Mouse (Mus musculus): ENCODE measurements around the gene Rab10. TPM values are rescaled to one million over a fixed set of nuclear protein-coding genes. Genes with fewer than 3 reads are reported as not detected.

Gene Rab10
- polyA plus RNA-seq (2015; fragmentation: Nextera tagmentation; extraction: Ambion mirVana): 151 TPM in 2 replicates

GRCm38 (mm10) chr12:3309391-3310320 lies at the start of gene Rab10:
Gene Rab10, minus strand, starts transcription at chr12:3309969.
- under 1% methylated on average over 103 of the region's 111 CpGs for WGBS
- H3K9me3 ChIP-seq (replicated peaks; ENCODE audit: control insufficient read depth, low read length, poor library complexity, severe bottlenecking): no peaks in the 10 kb centered on the region
- peak within 1 kb of the TSS; percentile 74 for H3K4me3 ChIP-seq (ENCODE audit: low read depth, low read length)
- peak within 1 kb of the TSS; percentile 96 for H3K27ac ChIP-seq (ENCODE audit: low read length)
- no peaks in the 10 kb centered on the region for H3K36me3 ChIP-seq (ENCODE audit: control insufficient read depth, insufficient read depth, low read length)
- peak within 1 kb of the TSS; percentile 88 for H3K9ac ChIP-seq (ENCODE audit: low read depth, low read length)
- peak; percentile 97 for ATAC-seq
- peaks cover 24% of the 10 kb centered on the region for H3K4me1 ChIP-seq (ENCODE audit: control insufficient read depth, insufficient read depth, low read length)
- peak within 1 kb of the TSS; percentile 74 for H3K4me2 ChIP-seq (ENCODE audit: low read length)
- H3K27me3 ChIP-seq (ENCODE audit: control insufficient read depth, insufficient read depth, low read depth, low read length): no peaks in the 10 kb centered on the region

DNA sequence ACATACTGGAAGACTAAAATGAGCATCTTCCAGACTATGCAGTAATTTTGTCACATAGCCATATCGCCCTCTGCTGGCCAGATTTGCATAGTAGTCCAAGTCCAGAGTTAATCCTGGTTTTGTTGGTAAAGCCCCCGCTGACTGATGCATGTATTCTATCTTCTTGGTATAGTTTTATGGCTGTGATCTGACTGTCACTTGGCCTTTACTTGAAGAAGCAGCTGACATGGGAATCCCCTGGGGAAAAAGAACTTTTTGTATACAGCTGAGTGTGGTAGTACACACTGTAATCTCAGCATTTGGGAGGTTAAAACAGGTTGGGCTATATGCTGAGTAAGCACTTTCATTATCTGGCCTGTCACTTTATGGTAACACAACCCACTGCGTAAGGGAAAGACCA lies 49.5 kb upstream of the Rab10 start:
- Histone ChIP-seq H3K4me3 (ENCODE audit: low read depth, low read length) (no peak overlapping the region), H3K9ac (ENCODE audit: low read depth, low read length) (no peak overlapping the region), H3K27me3 (ENCODE audit: control insufficient read depth, insufficient read depth, low read depth, low read length) (no peaks in the 10 kb centered on the region), H3K4me1 (ENCODE audit: control insufficient read depth, insufficient read depth, low read length) (no peaks in the 10 kb centered on the region), H3K4me2 (ENCODE audit: low read length) (no peak overlapping the region), H3K27ac (ENCODE audit: low read length) (no peak overlapping the region), H3K36me3 (ENCODE audit: control insufficient read depth, insufficient read depth, low read length) (no peaks in the 10 kb centered on the region), H3K9me3 (replicated peaks; ENCODE audit: control insufficient read depth, low read length, poor library complexity, severe bottlenecking) (no peaks in the 10 kb centered on the region)
- ATAC-seq: 0 out of 2 replicates have a peak, but pooled peaks have one; percentile 2
- WGBS: 29% methylated on average over 3 of the region's 3 CpGs

- Histone ChIP-seq H3K9ac (ENCODE audit: low read depth, low read length) (no peak overlapping the region), H3K27me3 (ENCODE audit: control insufficient read depth, insufficient read depth, low read depth, low read length) (no peaks in the 10 kb centered on the region), H3K27ac (ENCODE audit: low read length) (no peak overlapping the region), H3K4me1 (ENCODE audit: control insufficient read depth, insufficient read depth, low read length) (no peaks in the 10 kb centered on the region), H3K4me3 (ENCODE audit: low read depth, low read length) (peak overlapping the region; percentile 3; the same call in 1 of the 2 replicates), H3K9me3 (replicated peaks; ENCODE audit: control insufficient read depth, low read length, poor library complexity, severe bottlenecking) (no peaks in the 10 kb centered on the region), H3K4me2 (ENCODE audit: low read length) (peak overlapping the region; percentile 20; the same call in 1 of the 2 replicates), H3K36me3 (ENCODE audit: control insufficient read depth, insufficient read depth, low read length) (no peaks in the 10 kb centered on the region)
- no peak for ATAC-seq
- 64% methylated on average over 15 of the region's 16 CpGs for WGBS
Measured at GRCm38 (mm10) chr12:3356824-3357223, 47.1 kb upstream of the Rab10 start.

GRCm38 (mm10) chr12:3355068-3355467 lies 45.3 kb upstream of the Rab10 start:
- ATAC-seq: no peak
- 87% methylated on average over 8 of the region's 8 CpGs for WGBS
- Histone ChIP-seq H3K9ac (ENCODE audit: low read depth, low read length) (no peak overlapping the region), H3K27ac (ENCODE audit: low read length) (no peak overlapping the region), H3K27me3 (ENCODE audit: control insufficient read depth, insufficient read depth, low read depth, low read length) (no peaks in the 10 kb centered on the region), H3K4me3 (ENCODE audit: low read depth, low read length) (no peak overlapping the region), H3K4me2 (ENCODE audit: low read length) (no peak overlapping the region), H3K9me3 (replicated peaks; ENCODE audit: control insufficient read depth, low read length, poor library complexity, severe bottlenecking) (no peaks in the 10 kb centered on the region), H3K36me3 (ENCODE audit: control insufficient read depth, insufficient read depth, low read length) (no peaks in the 10 kb centered on the region), H3K4me1 (ENCODE audit: control insufficient read depth, insufficient read depth, low read length) (no peaks in the 10 kb centered on the region)

DNA sequence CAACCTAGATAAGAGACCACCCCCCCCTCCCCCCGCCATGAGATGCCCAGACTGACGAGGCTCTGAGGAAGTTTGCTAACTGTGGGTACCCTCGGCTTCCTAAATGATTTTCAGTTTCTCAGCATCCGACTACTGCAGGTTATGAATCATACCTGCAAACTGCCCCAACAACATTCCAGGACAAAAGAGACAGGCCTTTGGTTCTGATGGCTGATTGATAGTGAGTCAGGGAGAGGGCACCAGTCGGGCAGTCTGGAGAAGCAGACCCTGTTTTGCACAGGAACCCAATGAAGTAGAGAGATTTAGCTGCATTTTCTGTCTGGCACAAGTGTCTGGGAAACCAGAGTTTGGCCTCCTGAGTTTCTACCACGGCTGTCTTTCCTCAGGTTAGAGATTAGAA lies 42.4 kb upstream of the Rab10 start:
- Histone ChIP-seq H3K9ac (ENCODE audit: low read depth, low read length) (no peak overlapping the region), H3K36me3 (ENCODE audit: control insufficient read depth, insufficient read depth, low read length) (no peaks in the 10 kb centered on the region), H3K4me1 (ENCODE audit: control insufficient read depth, insufficient read depth, low read length) (no peaks in the 10 kb centered on the region), H3K27me3 (ENCODE audit: control insufficient read depth, insufficient read depth, low read depth, low read length) (no peaks in the 10 kb centered on the region), H3K4me2 (ENCODE audit: low read length) (no peak overlapping the region), H3K27ac (ENCODE audit: low read length) (no peak overlapping the region), H3K4me3 (ENCODE audit: low read depth, low read length) (no peak overlapping the region), H3K9me3 (replicated peaks; ENCODE audit: control insufficient read depth, low read length, poor library complexity, severe bottlenecking) (no peaks in the 10 kb centered on the region)
- ATAC-seq: no peak
- WGBS: 81% methylated on average over 6 of the region's 6 CpGs

DNA sequence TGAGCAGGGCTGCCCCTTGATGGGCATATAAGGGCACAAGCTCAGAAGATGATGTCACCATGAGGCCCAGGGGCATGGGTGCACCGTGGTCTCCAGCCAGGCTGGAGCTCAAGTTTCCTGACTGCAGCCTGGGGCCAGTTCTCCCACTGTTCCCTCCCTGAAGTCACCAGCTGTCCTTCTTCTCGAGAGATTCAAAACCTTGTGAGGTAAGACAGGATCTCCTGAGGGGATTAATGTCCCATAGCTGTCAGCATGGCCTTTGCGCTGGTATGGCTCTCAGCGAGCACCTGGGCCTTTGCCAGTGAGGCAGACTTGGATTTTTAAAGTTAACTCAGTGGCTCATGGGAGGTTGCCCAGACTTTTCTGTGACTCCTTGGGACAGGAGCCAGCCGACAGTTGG lies 40.4 kb upstream of the Rab10 start:
- no peak overlapping the region for H3K27ac ChIP-seq (ENCODE audit: low read length)
- H3K9me3 ChIP-seq (replicated peaks; ENCODE audit: control insufficient read depth, low read length, poor library complexity, severe bottlenecking): no peaks in the 10 kb centered on the region
- no peak for ATAC-seq
- H3K4me2 ChIP-seq (ENCODE audit: low read length): no peak overlapping the region
- no peak overlapping the region for H3K9ac ChIP-seq (ENCODE audit: low read depth, low read length)
- 74% methylated on average over 5 of the region's 5 CpGs for WGBS
- H3K27me3 ChIP-seq (ENCODE audit: control insufficient read depth, insufficient read depth, low read depth, low read length): no peaks in the 10 kb centered on the region
- H3K4me1 ChIP-seq (ENCODE audit: control insufficient read depth, insufficient read depth, low read length): no peaks in the 10 kb centered on the region
- H3K36me3 ChIP-seq (ENCODE audit: control insufficient read depth, insufficient read depth, low read length): no peaks in the 10 kb centered on the region
- H3K4me3 ChIP-seq (ENCODE audit: low read depth, low read length): no peak overlapping the region

DNA sequence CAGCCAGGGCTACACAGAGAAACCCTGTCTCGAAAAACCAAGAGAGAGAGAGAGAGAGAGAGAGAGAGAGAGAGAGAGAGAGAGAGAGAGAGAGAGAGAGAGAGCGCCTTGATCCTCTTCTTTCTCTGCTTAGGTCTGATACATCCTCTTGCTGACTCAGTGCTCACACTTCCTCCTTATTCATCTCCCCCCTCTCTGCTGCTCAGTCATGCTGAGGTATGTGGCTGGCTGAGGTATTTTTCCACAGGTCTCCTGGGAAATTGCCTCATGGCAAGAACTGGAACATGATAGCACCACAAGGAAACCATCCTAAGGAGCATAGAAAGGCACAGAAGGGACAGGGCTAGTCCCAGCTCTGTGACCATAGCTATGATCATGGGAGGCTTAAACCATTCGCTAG lies 39.6 kb upstream of the Rab10 start:
- Histone ChIP-seq H3K9ac (ENCODE audit: low read depth, low read length) (no peak overlapping the region), H3K36me3 (ENCODE audit: control insufficient read depth, insufficient read depth, low read length) (no peaks in the 10 kb centered on the region), H3K4me1 (ENCODE audit: control insufficient read depth, insufficient read depth, low read length) (no peaks in the 10 kb centered on the region), H3K9me3 (replicated peaks; ENCODE audit: control insufficient read depth, low read length, poor library complexity, severe bottlenecking) (no peaks in the 10 kb centered on the region), H3K27ac (ENCODE audit: low read length) (no peak overlapping the region), H3K27me3 (ENCODE audit: control insufficient read depth, insufficient read depth, low read depth, low read length) (no peaks in the 10 kb centered on the region), H3K4me3 (ENCODE audit: low read depth, low read length) (no peak overlapping the region), H3K4me2 (ENCODE audit: low read length) (no peak overlapping the region)
- WGBS: 74% methylated on average over 3 of the region's 3 CpGs
- no peak for ATAC-seq

DNA sequence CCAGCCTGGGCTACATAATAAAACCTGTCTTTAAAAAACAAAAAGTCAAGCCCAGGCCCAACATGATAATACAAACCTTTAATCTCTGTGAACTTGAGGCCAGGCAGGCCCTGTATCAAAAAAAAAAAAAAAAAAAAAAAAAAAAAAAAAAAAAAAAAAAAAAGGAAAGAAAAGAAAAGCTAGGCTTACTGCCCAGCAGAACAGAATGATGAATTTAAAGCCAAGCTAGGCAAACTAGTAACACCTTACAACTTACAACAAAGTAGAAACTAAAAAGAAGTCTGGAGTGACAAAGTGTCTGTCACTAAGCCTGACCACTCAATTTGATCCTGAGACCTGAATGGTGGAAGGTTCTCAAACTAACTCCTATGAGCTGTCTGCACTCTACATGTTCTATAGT lies 37.9 kb upstream of the Rab10 start:
- Histone ChIP-seq H3K4me2 (ENCODE audit: low read length) (no peak overlapping the region), H3K9ac (ENCODE audit: low read depth, low read length) (no peak overlapping the region), H3K4me1 (ENCODE audit: control insufficient read depth, insufficient read depth, low read length) (no peaks in the 10 kb centered on the region), H3K4me3 (ENCODE audit: low read depth, low read length) (no peak overlapping the region), H3K27ac (ENCODE audit: low read length) (no peak overlapping the region), H3K27me3 (ENCODE audit: control insufficient read depth, insufficient read depth, low read depth, low read length) (no peaks in the 10 kb centered on the region), H3K9me3 (replicated peaks; ENCODE audit: control insufficient read depth, low read length, poor library complexity, severe bottlenecking) (no peaks in the 10 kb centered on the region), H3K36me3 (ENCODE audit: control insufficient read depth, insufficient read depth, low read length) (no peaks in the 10 kb centered on the region)
- ATAC-seq: no peak

DNA sequence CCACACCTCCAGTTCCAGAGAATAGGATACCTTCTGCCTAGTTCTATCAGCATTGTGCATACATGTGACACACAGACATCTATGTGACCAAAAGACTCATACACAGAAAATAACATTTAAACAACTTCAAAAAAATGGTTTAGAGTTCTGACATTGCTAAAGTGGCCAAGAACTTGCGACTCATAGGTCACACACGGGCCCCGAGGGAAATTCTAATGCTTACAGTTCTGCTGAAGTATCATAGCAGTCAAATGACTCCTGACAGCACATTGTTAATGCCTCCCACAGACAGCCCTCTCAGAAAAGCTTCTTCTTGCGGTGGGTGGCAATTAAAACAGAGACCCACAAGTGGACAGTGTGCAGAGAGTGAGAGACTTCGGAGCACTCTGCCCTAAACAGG lies 35.3 kb upstream of the Rab10 start:
- Histone ChIP-seq H3K36me3 (ENCODE audit: control insufficient read depth, insufficient read depth, low read length) (no peaks in the 10 kb centered on the region), H3K4me1 (ENCODE audit: control insufficient read depth, insufficient read depth, low read length) (no peaks in the 10 kb centered on the region), H3K4me3 (ENCODE audit: low read depth, low read length) (no peak overlapping the region), H3K9me3 (replicated peaks; ENCODE audit: control insufficient read depth, low read length, poor library complexity, severe bottlenecking) (no peaks in the 10 kb centered on the region), H3K27me3 (ENCODE audit: control insufficient read depth, insufficient read depth, low read depth, low read length) (no peaks in the 10 kb centered on the region), H3K9ac (ENCODE audit: low read depth, low read length) (no peak overlapping the region), H3K4me2 (ENCODE audit: low read length) (no peak overlapping the region), H3K27ac (ENCODE audit: low read length) (no peak overlapping the region)
- WGBS: 89% methylated on average over 5 of the region's 5 CpGs
- ATAC-seq: no peak

All from midbrain, embryonic 16.5 days (tissue).